Mouse (Mus musculus): ENCODE measurements around the gene Kpna7.

DNA sequence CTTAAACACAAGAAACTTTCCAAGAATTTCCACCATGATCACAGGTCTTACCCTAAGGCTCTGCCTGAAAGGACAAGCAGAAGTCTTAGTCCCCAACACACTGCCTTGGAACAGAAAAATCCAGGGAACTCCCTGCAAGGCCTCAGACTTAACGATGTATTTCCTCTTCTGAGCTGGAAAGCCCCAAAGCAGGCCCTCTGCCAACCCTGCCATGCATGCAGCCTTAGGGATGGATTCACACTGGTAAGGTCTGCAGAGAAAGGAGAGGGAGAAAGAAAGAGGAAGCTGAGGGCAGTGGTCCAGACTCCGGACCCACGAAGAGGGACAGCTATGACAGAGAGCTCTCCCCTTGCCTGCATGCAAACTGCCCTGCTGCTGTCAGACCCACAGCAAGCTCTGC, 120.4 kb downstream of the Kpna7 start:
- TF ChIP-seq POLR2A (IDR thresholded peaks at IDR 0.05; ENCODE audit: insufficient read depth, low read length) (no peak), CTCF (IDR thresholded peaks at IDR 0.05; ENCODE audit: low read depth, low read length) (no peak)
